Mouse (Mus musculus) layer of hippocampus, postnatal 25 days (tissue): ENCODE results near the gene Nodal. TPM values are rescaled to one million over a fixed set of nuclear protein-coding genes. Genes with fewer than 3 reads are reported as not detected.
"Not testable (repeated sequence)": the region's sequence is repeated elsewhere in the genome, so short reads cannot be mapped to it uniquely, and the experiment has no call there.

Experiments used
- DNase-seq, 2 experiments: peaks; one replicate each; pipeline ENCODE4 v3.0.0; 2022; ENCODE audit warnings: mixed read lengths in 2 of 2, low spot score in 1 of 2; ENCODE audit errors: extremely low spot score in 1 of 2
- total RNA-seq, 2 experiments: library from RNA; stranded (reverse); gene quantifications; 2 replicates each; pipeline ENCODE4 v1.2.3; 2021

The Nodal gene
- total RNA-seq, 2 experiments from 2014 or later, result 0.25 to 0.28 TPM

- no peak for DNase-seq
Observed at GRCm38 (mm10) chr10:61426251-61426757, 8.5 kb downstream of the Nodal start.

GRCm38 (mm10) chr10:61427951-61428350 is 10.2 kb downstream of the Nodal start:
- no peak for DNase-seq

DNA sequence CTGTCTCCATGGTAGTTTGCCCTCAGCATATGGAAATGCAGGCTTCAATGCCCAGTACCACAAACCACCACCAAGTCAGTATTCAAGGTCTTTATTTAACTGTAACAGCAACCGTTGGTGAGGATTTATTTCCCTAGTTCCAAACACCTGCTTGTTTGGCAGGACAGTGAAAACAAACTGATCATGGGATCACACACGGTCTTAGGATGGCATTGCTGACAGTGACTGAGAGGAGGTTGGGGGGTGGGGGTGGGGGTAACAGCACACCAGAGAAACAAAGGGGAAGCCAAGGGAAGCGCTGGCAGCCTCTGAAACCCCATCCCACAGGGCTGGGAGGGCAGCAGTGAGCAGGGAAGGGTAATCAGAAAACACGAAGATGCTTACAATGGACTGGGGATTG is 10.6 kb downstream of the Nodal start:
- no peak for DNase-seq

- DNase-seq, result no peak
Observed at GRCm38 (mm10) chr10:61429043-61429442, 11.3 kb downstream of the Nodal start.

DNA sequence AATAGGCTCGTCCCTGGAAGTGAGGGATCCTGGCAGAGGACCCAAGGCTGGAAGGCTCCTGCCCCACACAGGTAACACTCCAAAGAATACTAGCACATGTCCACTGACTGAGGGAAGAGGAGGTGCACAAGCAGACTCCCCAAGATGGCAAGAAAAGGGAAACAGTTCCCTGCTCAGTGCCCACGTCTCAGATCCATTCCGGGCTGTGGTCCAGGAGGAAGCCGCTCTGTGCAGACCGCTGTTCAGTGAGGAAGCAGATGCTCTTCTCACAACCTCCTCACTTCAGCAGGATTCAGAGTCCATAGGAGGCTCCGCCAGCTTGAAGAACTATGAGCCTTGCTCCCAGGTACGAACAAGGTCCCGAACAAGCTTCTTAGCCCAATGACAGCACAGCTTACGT is 13.6 kb downstream of the Nodal start:
- DNase-seq, result peak in 1 of 2 experiments; percentile 48

DNA sequence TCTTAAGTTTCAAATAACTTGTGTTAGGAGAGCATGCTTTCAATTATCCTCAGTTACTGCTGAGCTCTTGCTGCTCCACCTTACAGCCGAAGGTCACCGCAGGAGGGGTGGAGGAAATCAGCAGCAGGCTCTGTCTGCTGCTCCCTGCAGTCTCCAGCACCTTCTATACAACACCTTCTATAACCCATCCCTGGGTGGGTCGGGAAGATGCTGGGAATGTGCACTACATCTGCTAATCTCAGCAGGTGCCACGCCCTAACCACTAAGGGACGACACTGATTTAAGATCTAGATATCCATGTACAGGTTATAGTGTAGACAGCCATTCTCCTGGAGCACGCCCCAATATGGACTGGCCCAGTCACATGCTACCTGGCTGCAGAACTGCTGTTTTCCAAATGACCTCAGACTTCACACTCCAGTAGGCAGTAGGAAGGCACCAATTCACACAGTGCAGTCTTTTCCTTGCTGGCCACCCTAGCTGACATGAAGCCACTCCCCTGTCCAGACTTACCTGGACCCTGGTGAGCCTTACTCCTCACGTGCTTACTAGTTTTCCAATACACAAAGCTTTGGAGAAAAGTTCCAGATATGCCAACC is 22.5 kb downstream of the Nodal start:
- DNase-seq, result no peak

DNA sequence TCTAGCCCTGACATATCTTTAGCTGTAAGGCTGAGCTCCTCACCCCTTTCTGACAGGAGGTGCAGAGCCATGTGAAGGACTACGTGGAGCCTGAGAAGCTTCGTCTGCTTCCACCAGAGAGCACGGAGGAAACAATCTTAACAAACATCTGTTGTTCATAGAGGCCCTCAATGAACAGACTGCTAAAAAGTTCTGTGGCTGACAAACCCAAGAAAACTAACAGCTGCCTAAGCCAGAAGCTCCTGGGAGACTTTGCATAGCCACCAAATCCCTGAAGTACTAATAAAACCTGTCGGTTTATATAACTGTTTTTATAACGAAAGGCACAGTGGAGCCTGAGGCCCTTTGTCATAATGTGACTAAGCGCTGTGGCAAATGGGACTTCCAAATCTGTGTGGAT is 25.7 kb downstream of the Nodal start:
- no peak for DNase-seq

- no peak for DNase-seq
Observed at GRCm38 (mm10) chr10:61443876-61444275, 26.1 kb downstream of the Nodal start.

GRCm38 (mm10) chr10:61445016-61445415 is 27.2 kb downstream of the Nodal start:
- DNase-seq, result no peak

DNA sequence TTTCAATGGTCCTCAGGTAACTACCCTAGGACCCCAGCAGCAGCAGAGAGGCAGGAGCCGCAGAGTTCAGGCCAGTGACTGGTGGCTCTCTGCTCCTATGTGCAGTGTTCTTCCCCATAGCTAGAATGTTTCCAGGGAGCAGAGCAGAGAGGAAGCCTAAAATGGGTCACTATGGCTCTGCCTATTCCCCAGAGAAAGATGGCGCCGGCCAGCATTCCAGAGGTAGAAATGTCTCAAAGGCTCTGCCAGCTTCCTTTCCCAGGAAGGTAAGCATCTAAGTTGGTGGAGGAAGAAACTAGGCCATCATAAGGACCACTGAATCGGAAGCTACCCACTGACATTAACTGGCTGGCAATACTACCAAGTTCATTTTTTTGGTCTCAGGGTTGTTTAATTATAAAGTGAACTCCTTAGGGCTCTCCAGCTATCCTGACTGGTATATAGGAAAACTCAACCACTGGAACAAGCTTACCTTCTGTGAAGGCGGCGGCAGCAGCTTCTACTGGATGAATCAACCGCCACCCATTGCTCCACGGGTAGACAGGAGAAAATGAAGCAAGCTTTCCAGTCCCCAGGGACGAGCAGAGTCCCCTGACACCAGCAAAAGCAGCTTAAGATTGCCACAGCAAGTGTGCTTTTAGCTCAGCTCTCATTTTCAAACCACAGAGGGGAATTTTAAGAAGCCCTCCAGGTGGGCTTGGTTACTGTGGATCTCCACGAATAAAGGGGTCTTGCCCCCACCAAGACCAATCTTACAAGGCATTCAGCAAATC is 30.0 kb downstream of the Nodal start:
- no peak for DNase-seq

DNA sequence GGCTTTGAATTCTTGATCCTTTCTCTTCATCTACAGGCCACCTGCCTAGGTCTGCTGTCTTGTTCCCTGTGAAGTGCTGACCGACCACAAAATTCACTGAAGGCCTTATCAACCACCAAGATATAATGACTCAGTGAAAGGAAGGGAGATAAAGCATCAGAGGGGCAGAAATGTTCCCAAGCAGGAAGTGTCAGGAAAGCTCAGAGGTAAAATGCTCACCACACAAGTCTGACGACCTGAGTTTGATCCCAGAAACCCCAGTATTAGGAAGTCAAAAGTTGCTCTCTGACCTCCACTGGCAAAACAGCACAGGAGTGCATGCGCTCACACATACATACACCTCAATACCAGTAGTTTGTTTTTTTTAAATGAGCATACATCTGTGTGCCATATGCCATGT is 31.1 kb downstream of the Nodal start:
- no peak for DNase-seq

- DNase-seq, result no peak
Observed at GRCm38 (mm10) chr10:61451463-61451930, 33.7 kb downstream of the Nodal start.

DNA sequence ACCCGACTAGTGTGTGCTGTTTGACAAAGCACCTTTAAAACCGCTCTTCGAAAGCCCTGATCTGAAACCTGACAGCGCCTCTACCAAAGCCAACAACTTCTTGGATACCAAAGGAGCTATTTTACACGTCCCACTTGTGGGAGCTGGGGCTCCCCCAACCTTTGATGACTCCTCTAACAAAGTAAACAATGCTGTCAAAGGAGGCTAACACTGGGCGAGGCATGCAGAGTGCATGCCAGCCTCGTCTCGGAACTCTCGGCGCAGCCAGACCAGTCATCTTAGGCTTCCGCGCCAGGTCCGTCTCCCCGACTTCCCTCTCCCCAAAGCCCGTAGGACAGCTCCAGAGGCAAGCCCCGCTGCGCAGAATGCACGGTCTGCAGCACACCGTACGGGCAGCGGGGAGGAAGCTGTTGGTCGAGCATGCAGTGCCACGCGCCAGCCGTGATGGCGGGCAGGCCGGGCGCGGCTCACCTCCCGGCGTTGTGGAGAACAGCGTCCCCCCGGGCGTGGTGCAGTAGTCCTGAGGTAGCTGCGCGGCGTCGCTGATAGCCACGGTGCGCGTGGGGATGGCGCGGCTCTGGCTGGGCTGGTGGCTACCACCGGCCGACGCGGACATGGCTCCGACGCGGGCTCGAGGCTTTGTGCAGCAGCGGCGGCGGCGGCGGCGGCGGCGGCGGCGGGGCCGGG is 34.3 kb downstream of the Nodal start:
- DNase-seq, result peak; percentile 42 to 47

GRCm38 (mm10) chr10:61452645-61453044 is 34.9 kb downstream of the Nodal start, which contains the start of gene Eif4ebp2:
TSS of gene Eif4ebp2 (minus strand) at chr10:61452661.
- DNase-seq, result peak; percentile 96 to 97

GRCm38 (mm10) chr10:61453171-61453570 is 35.4 kb downstream of the Nodal start:
- not testable (repeated sequence) for DNase-seq

- DNase-seq, result no peak
Observed at GRCm38 (mm10) chr10:61457182-61457581, 39.4 kb downstream of the Nodal start.

DNA sequence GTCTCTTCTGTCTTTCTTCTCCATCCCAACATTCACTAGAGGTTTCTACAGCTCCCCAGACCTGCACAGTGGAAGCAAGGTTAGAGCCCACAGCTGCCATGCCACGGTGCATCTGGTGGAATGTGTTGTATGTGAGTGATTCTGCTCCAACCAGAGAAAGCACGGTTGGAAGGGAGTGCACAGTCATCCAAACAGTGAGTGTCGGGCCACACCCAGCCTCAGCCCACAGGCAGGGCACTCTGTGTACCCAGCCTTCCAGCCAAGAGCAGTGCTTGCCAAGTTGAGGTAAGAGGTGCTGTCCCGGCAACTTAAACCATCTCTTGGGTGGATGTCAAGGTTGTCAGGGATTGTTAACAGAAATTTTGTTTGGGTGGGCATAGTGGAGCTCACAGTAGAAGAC is 47.2 kb downstream of the Nodal start:
- no peak for DNase-seq

GRCm38 (mm10) chr10:61466242-61466641 is 48.5 kb downstream of the Nodal start:
- no peak for DNase-seq

DNA sequence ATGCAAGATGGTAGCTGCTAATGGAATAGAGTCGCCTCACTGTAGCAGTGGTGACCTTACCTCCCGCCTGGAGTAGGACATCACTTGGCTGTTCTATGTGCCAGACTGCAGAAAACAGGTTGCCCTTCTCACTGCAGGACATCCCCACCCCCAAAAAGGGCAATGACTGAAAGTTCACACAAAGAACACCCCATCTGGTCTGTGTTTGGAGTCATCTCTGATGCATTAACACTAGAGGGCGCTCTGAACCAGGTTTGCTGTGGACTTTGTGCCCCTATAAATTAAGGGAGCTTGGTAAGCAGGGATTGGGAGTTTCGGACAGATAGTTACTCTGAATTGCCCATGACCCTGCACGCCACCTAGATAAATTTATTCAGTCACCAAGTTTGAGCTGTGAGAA is 49.1 kb downstream of the Nodal start:
- peak in 1 of 2 experiments; percentile 30 for DNase-seq

- no peak for DNase-seq
Observed at GRCm38 (mm10) chr10:61468900-61469299, 51.1 kb downstream of the Nodal start.

- DNase-seq, result no peak
Observed at GRCm38 (mm10) chr10:61473640-61474039, 55.9 kb downstream of the Nodal start.
